Mouse (Mus musculus) olfactory bulb, adult 2 months (tissue): Measurements from ENCODE around the gene Zbtb37. TPM values are rescaled to one million over a fixed set of nuclear protein-coding genes. Genes with fewer than 3 reads are reported as not detected.
"Not testable (repeated sequence)": the region's sequence is repeated elsewhere in the genome, so short reads cannot be mapped to it uniquely, and the experiment has no call there.

ENCODE experiments used
- H3K27ac ChIP-seq: fragments of 200-500 bp; 2 replicates; pipeline ENCODE4 v1.5.1; 2012; ENCODE audit warnings: low read depth, low read length; ENCODE audit not compliant: insufficient read depth
- H3K4me1 ChIP-seq: fragments of 200-500 bp; 2 replicates; pipeline ENCODE4 v1.6.1; 2012; ENCODE audit warnings: low read length; ENCODE audit not compliant: control insufficient read depth, insufficient read depth
- H3K4me3 ChIP-seq: fragments of 200-500 bp; 2 replicates; pipeline ENCODE4 v1.5.1; 2012; ENCODE audit warnings: mild to moderate bottlenecking, low read depth, low read length, moderate library complexity; ENCODE audit not compliant: insufficient read depth
- CTCF ChIP-seq: fragments of 200-500 bp; IDR thresholded peaks from 2 replicates; pipeline ENCODE4 v1.5.1; 2012; ENCODE audit warnings: low read depth, mild to moderate bottlenecking, low read length, moderate library complexity; ENCODE audit not compliant: insufficient read depth
- POLR2A ChIP-seq: fragments of 200-500 bp; IDR thresholded peaks from 2 replicates; pipeline ENCODE4 v1.6.1; 2012; ENCODE audit warnings: mild to moderate bottlenecking, low read depth, low read length, moderate library complexity; ENCODE audit not compliant: insufficient read depth
- WGBS: fragments of 180-500 bp; shearing (Covaris S2); methylation state at CpG from one replicate; pipeline ENCODE4 v1.1.7; 2018; 5-methylcytosine and 5-hydroxymethylcytosine counted together
- polyA plus RNA-seq: library from polyadenylated mRNA; stranded (reverse); fragments of >200 nt; gene quantifications from 2 replicates; pipeline ENCODE4 v1.2.4, GENCODE M21; 2012; ENCODE audit warnings: low replicate concordance; ENCODE audit not compliant: missing spikeins, insufficient read depth, insufficient read length

The Zbtb37 gene
- polyA plus RNA-seq, 1 experiment = not detected

- 92% methylated on average over 6 of the region's 6 CpGs for WGBS
- Histone ChIP-seq H3K4me3 (no peak overlapping the region), H3K4me1 (no peaks in the 10 kb centered on the region), H3K27ac (no peak overlapping the region)
- no peak for TF ChIP-seq CTCF
Measured at GRCm38 (mm10) chr1:160985477-160985876, 49.2 kb downstream of the Zbtb37 start.

GRCm38 (mm10) chr1:160984731-160985130, 49.9 kb downstream of the Zbtb37 start:
- H3K27ac ChIP-seq, H3K4me3 ChIP-seq, H3K4me1 ChIP-seq: not testable (repeated sequence)
- 84% methylated on average over 1 of the region's 1 CpGs for WGBS

GRCm38 (mm10) chr1:160982887-160983286, 51.8 kb downstream of the Zbtb37 start:
- TF ChIP-seq CTCF (no peak), POLR2A (no peak)
- no peak overlapping the region for H3K27ac ChIP-seq
- H3K4me1 ChIP-seq = no peaks in the 10 kb centered on the region
- 66% methylated on average over 3 of the region's 3 CpGs for WGBS
- no peak overlapping the region for H3K4me3 ChIP-seq

- Histone ChIP-seq H3K4me3 (no peak overlapping the region), H3K4me1 (no peaks in the 10 kb centered on the region), H3K27ac (no peak overlapping the region)
- 93% methylated on average over 4 of the region's 4 CpGs for WGBS
- no peak for TF ChIP-seq CTCF
- no peak for TF ChIP-seq POLR2A
Measured at GRCm38 (mm10) chr1:160981337-160981736, 53.3 kb downstream of the Zbtb37 start.

GRCm38 (mm10) chr1:160980537-160981234, 54.0 kb downstream of the Zbtb37 start:
- TF ChIP-seq CTCF (no peak), POLR2A (no peak)
- WGBS = 79% methylated on average over 8 of the region's 8 CpGs
- no peaks in the 10 kb centered on the region for H3K4me1 ChIP-seq
- H3K4me3 ChIP-seq = no peak overlapping the region
- H3K27ac ChIP-seq = no peak overlapping the region

GRCm38 (mm10) chr1:160980021-160980420, 54.6 kb downstream of the Zbtb37 start:
- TF ChIP-seq CTCF = no peak
- no peak for TF ChIP-seq POLR2A
- Histone ChIP-seq H3K4me1 (no peaks in the 10 kb centered on the region), H3K27ac (no peak overlapping the region), H3K4me3 (no peak overlapping the region)
- 87% methylated on average over 5 of the region's 5 CpGs for WGBS

GRCm38 (mm10) chr1:160978071-160978735, 56.4 kb downstream of the Zbtb37 start, which contains the start of gene Serpinc1:
TSS of gene Serpinc1 (plus strand) at chr1:160978585.
- WGBS = 93% methylated on average over 4 of the region's 4 CpGs
- Histone ChIP-seq H3K4me3 (no peak within 1 kb of the TSS), H3K4me1 (no peaks in the 10 kb centered on the region), H3K27ac (no peak within 1 kb of the TSS)
- TF ChIP-seq POLR2A = no peak
- no peak for TF ChIP-seq CTCF

GRCm38 (mm10) chr1:160968643-160969042, 66.0 kb downstream of the Zbtb37 start:
- WGBS = 59% methylated on average over 5 of the region's 5 CpGs
- no peak overlapping the region for H3K4me3 ChIP-seq
- no peak for TF ChIP-seq POLR2A
- no peak for TF ChIP-seq CTCF

GRCm38 (mm10) chr1:160967268-160967667, 67.4 kb downstream of the Zbtb37 start:
- Histone ChIP-seq H3K27ac (no peak overlapping the region), H3K4me3 (no peak overlapping the region), H3K4me1 (no peaks in the 10 kb centered on the region)
- 95% methylated on average over 1 of the region's 1 CpGs for WGBS
- no peak for TF ChIP-seq CTCF
- no peak for TF ChIP-seq POLR2A

More at GRCm38 (mm10) chr1:160968643-160969042, 66.0 kb downstream of the Zbtb37 start:
- H3K27ac ChIP-seq = no peak overlapping the region
- H3K4me1 ChIP-seq = no peaks in the 10 kb centered on the region
